Mouse (Mus musculus) stomach, embryonic 14.5 days (tissue): ENCODE results near the gene Ralgps1. TPM values are rescaled to one million over a fixed set of nuclear protein-coding genes. Genes with fewer than 3 reads are reported as not detected.

Source experiments
- ATAC-seq: fragments of 200-750 bp; cut with Nextera tagmentation; 2 replicates; pipeline ENCODE4 v1.8.0; 2017; ENCODE audit warnings: low read depth, moderate TSS enrichment; ENCODE audit not compliant: insufficient number of reproducible peaks, insufficient read depth, low FRiP score
- H3K27ac ChIP-seq: fragments of 300-500 bp; sonication (generic); 2 replicates; pipeline ENCODE4 v1.5.1; 2014; ENCODE audit warnings: mild to moderate bottlenecking, low read length, moderate library complexity, mixed read lengths
- H3K27me3 ChIP-seq: fragments of 300-500 bp; sonication (generic); 2 replicates; pipeline ENCODE4 v1.6.1; 2014; ENCODE audit warnings: low read length, control low read depth, mixed read lengths; ENCODE audit not compliant: control insufficient read depth, insufficient read depth
- H3K36me3 ChIP-seq: fragments of 300-500 bp; sonication (generic); 2 replicates; pipeline ENCODE4 v1.6.1; 2014; ENCODE audit warnings: mild to moderate bottlenecking, control low read depth, low read length, moderate library complexity, mixed read lengths; ENCODE audit not compliant: control insufficient read depth, insufficient read depth
- H3K4me1 ChIP-seq: fragments of 300-500 bp; sonication (generic); 2 replicates; pipeline ENCODE4 v1.6.1; 2014; ENCODE audit warnings: low read length, control low read depth, mixed read lengths; ENCODE audit not compliant: control insufficient read depth, insufficient read depth
- H3K4me2 ChIP-seq: fragments of 300-500 bp; sonication (generic); replicated peaks from 2 replicates; pipeline ENCODE4 v1.6.1; 2014; ENCODE audit warnings: low read depth, low read length, control low read depth
- H3K4me3 ChIP-seq: fragments of 300-500 bp; sonication (generic); 2 replicates; pipeline ENCODE4 v1.5.1; 2014; ENCODE audit warnings: low read depth, low read length, control low read depth
- H3K9ac ChIP-seq: fragments of 300-500 bp; sonication (generic); replicated peaks from 2 replicates; pipeline ENCODE4 v1.6.1; 2014; ENCODE audit warnings: low read depth, mild to moderate bottlenecking, control low read depth, low read length, moderate library complexity, mixed read lengths
- H3K9me3 ChIP-seq: fragments of 300-500 bp; sonication (generic); 2 replicates; pipeline ENCODE4 v1.6.1; 2016; ENCODE audit warnings: low read depth, low read length, control low read depth; ENCODE audit not compliant: control insufficient read depth
- WGBS: fragments of 180-500 bp; shearing (Covaris S2); extraction: QIAGEN DNeasy Blood & Tissue Kit; methylation state at CpG from one replicate; pipeline ENCODE4 v1.1.7; 2014; 5-methylcytosine and 5-hydroxymethylcytosine counted together
- polyA plus RNA-seq: library from polyadenylated mRNA; unstranded; fragments of >200 nt; fragmentation: Nextera tagmentation; extraction: Ambion mirVana; gene quantifications from 2 replicates; pipeline ENCODE4 v1.2.1, GENCODE M21; 2014

Ralgps1 gene
- polyA plus RNA-seq, 1 experiment from 2014 or later, result 12.4 TPM

DNA sequence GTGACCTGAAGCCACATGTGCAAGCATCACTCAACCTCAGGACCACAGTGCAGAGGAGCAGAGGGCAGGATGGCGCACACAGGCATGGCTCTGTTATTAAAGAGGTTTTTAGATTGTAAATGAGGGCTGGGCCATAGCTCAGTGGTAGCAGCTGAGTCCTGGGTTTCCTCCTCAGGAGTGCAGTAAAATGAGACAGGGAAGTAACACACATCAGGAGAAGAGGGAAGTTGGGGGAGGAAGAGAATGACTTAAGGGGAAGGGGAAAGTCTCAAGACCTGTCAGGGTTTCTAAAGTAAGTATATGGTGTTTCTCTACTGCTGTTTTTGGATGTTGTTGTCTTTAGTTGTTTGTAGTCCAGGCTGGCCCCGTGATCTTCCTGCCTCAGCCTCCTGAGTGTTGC lies 232.8 kb downstream of the Ralgps1 start:
- Histone ChIP-seq H3K4me2 (no peak overlapping the region), H3K9me3 (no peaks in the 10 kb centered on the region), H3K9ac (no peak overlapping the region), H3K27ac (no peak overlapping the region), H3K27me3 (no peaks in the 10 kb centered on the region), H3K4me1 (no peaks in the 10 kb centered on the region), H3K4me3 (no peak overlapping the region), H3K36me3 (no peaks in the 10 kb centered on the region)
- 86% methylated on average over 2 of the region's 2 CpGs for WGBS
- ATAC-seq, result no peak

DNA sequence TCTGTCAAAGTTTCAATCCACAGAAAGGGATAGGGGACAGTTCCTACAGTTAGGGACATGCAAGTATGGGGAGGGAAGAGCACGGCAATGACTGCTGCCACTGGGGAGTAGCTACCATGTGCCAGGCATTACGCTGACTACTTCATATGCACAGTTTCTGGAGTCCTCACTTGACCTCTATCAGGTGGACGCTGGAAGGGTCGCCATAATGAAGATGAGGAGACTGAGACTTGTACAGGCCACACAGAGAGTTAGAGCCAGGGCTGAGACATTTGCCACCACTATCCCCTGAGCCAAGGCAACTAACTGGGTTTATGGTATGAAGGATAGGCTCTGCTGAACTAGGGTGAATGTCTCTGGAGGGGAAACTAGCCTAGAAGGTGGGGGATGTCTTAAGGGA lies 233.6 kb downstream of the Ralgps1 start:
- Histone ChIP-seq H3K4me2 (no peak overlapping the region), H3K4me1 (no peaks in the 10 kb centered on the region), H3K36me3 (no peaks in the 10 kb centered on the region), H3K4me3 (no peak overlapping the region), H3K9me3 (no peaks in the 10 kb centered on the region), H3K27ac (no peak overlapping the region), H3K27me3 (no peaks in the 10 kb centered on the region), H3K9ac (no peak overlapping the region)
- no peak for ATAC-seq
- WGBS, result 85% methylated on average over 4 of the region's 4 CpGs

DNA sequence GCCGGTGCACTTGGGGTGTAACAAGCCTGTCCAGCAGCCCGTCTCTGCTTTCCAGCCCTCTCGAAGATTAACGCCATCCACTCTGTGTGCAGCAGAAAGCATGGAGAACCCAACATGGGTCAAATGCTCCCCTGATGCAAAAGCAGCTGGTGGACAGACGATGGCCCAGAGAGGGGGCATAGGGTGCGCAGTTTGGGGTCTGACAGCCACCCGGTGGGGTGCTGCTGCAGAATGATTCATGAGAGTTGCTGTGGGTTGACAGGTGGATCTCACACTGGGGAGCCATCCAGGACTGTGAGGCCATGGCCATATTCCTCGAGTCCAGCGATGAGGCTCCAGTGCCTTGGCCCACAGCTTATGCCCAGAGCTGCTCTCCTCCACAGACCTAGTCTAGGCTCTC lies 234.0 kb downstream of the Ralgps1 start:
- Histone ChIP-seq H3K9me3 (no peaks in the 10 kb centered on the region), H3K4me2 (no peak overlapping the region), H3K4me1 (no peaks in the 10 kb centered on the region), H3K27me3 (no peaks in the 10 kb centered on the region), H3K9ac (no peak overlapping the region), H3K36me3 (no peaks in the 10 kb centered on the region), H3K27ac (no peak overlapping the region), H3K4me3 (no peak overlapping the region)
- ATAC-seq, result no peak
- 84% methylated on average over 9 of the region's 9 CpGs for WGBS

DNA sequence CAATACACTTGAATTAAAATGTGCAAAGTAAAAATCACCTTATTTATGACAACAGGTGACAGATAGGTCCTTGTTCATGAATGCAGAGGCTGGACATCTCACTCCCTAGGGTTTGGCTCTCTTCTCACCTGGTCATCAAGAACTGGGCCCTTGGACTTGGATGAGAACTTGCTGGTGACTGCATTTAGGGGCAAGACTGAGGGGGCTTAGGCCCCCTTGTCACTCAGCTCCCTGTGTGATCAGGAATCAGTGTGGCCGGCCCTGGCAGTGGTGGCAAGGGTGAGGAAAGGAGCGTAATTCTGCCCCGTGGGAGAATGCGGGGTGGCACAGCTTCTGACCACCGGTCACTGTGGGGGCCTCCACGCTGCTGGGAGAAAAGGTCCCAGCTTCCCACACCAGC lies 234.9 kb downstream of the Ralgps1 start:
- WGBS, result 92% methylated on average over 6 of the region's 6 CpGs
- ATAC-seq, result no peak
- Histone ChIP-seq H3K4me3 (no peak overlapping the region), H3K4me2 (no peak overlapping the region), H3K9ac (no peak overlapping the region), H3K9me3 (no peaks in the 10 kb centered on the region), H3K27ac (no peak overlapping the region), H3K27me3 (peaks cover 4% of the 10 kb centered on the region; the same call in 1 of the 2 replicates), H3K4me1 (0 out of 2 replicates have a peak, but pooled peaks cover 4% of the 10 kb centered on the region), H3K36me3 (no peaks in the 10 kb centered on the region)

GRCm38 (mm10) chr2:33134766-33135490 lies 236.4 kb downstream of the Ralgps1 start:
- 73% methylated on average over 7 of the region's 7 CpGs for WGBS

DNA sequence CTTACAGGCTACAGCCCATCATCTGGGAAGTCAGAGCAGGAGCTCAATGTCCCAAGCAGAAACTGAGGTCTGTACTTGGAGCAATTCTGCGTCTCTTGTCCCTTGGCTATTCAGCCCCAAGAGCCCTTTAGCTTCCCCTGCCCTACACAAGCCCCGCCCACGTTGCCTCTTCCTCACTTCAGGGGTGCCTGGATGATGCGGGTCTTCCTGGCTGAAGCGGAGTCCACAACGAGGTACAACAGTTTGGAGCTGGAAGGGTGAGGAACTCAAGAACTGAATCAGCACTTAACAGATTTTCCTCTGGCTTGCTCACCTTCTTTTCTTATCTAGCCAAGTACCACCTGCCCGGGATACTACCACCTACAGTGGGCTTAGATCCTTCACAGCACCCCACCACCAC lies 239.0 kb downstream of the Ralgps1 start:
- ATAC-seq, result no peak
- H3K36me3 ChIP-seq, result no peaks in the 10 kb centered on the region
- peaks cover 4% of the 10 kb centered on the region; the same call in 1 of the 2 replicates for H3K27me3 ChIP-seq
- H3K27ac ChIP-seq, result no peak overlapping the region
- H3K4me3 ChIP-seq, result no peak overlapping the region
- H3K4me2 ChIP-seq, result no peak overlapping the region
- H3K9me3 ChIP-seq, result no peaks in the 10 kb centered on the region
- 8% methylated on average over 7 of the region's 7 CpGs for WGBS
- peaks cover 9% of the 10 kb centered on the region; the same call in 1 of the 2 replicates for H3K4me1 ChIP-seq
- no peak overlapping the region for H3K9ac ChIP-seq

More at GRCm38 (mm10) chr2:33134766-33135490, 236.4 kb downstream of the Ralgps1 start:
- Histone ChIP-seq H3K36me3 (no peaks in the 10 kb centered on the region), H3K27ac (no peak overlapping the region), H3K27me3 (peaks cover 4% of the 10 kb centered on the region; the same call in 1 of the 2 replicates), H3K4me1 (0 out of 2 replicates have a peak, but pooled peaks cover 5% of the 10 kb centered on the region), H3K4me2 (no peak overlapping the region), H3K4me3 (no peak overlapping the region), H3K9me3 (no peaks in the 10 kb centered on the region), H3K9ac (no peak overlapping the region)
- no peak for ATAC-seq

GRCm38 (mm10) chr2:33131500-33132092 lies 239.7 kb downstream of the Ralgps1 start, which contains the start of gene Garnl3:
Gene Garnl3 (minus strand): TSS chr2:33131654.
- Histone ChIP-seq H3K9ac (peak within 1 kb of the TSS; percentile 14; the same call in 1 of the 2 replicates), H3K4me2 (peak within 1 kb of the TSS; percentile 98), H3K4me3 (peak within 1 kb of the TSS; percentile 75), H3K27me3 (peaks cover 4% of the 10 kb centered on the region; the same call in 1 of the 2 replicates), H3K9me3 (no peaks in the 10 kb centered on the region), H3K4me1 (peaks cover 9% of the 10 kb centered on the region; the same call in 1 of the 2 replicates), H3K27ac (peak within 1 kb of the TSS; percentile 7; the same call in 1 of the 2 replicates), H3K36me3 (no peaks in the 10 kb centered on the region)
- WGBS, result under 1% methylated on average over 22 of the region's 22 CpGs
- ATAC-seq, result peak; percentile 1

DNA sequence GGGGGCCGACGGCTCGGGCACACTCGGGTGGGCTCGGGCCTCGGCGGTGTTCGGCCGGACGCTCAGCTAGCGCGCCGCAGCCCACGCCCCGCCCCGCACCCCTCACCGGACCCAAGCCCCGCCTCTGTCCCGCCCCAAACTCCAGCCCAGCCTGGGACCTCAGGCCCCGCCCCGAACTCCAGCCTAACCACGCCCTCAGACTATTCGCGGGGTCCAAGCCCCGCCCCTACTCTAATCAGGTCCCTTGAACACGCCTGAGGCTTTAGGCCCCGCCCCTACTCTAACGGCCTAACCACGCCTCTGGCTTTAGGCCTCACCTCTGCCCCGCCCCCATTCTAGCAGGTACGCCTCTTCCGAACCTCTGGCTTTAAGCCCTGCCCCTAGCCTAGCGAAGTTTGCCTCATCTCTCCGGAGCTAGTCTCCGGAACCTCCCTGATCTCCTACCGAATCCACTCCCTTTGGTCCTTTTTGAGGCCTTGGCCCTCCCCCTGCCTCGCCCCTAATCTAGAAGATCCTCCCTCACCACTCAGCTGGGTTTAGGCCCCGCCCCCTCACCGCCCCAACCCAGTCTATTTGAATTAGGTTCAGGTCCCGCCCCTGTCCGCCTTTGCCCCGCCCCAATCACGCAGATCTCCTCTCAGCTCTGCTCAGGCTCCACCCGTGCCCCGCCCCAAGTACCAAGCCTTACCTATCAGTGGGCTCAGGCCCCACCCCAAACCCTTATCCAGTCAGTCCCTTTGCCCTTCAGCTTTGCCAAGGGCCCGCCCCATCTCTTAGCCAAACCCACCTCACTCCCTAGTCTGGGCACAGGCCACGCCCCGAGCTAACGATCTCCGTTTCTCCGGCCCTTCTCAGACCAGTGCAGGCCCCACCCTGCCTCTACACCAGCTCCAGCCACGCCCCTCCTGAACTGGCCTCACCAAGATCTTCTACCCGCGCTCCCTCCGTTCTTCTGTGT lies 240.5 kb downstream of the Ralgps1 start:
- Histone ChIP-seq H3K4me3 (peak overlapping the region; percentile 75), H3K4me2 (peak overlapping the region; percentile 98), H3K9me3 (no peaks in the 10 kb centered on the region), H3K36me3 (no peaks in the 10 kb centered on the region), H3K27me3 (peaks cover 4% of the 10 kb centered on the region; the same call in 1 of the 2 replicates), H3K4me1 (peaks cover 9% of the 10 kb centered on the region; the same call in 1 of the 2 replicates), H3K27ac (peak overlapping the region; percentile 33; the same call in 1 of the 2 replicates), H3K9ac (peak overlapping the region; percentile 60)
- under 1% methylated on average over 55 of the region's 55 CpGs for WGBS
- ATAC-seq, result peak; percentile 93
